Mouse (Mus musculus): ENCODE data around the gene Gbgt1. TPM values are rescaled to one million over a fixed set of nuclear protein-coding genes. Genes with fewer than 3 reads are reported as not detected.
"Not testable (repeated sequence)": the region's sequence is repeated elsewhere in the genome, so short reads cannot be mapped to it uniquely, and the experiment has no call there.

Gbgt1 gene
- polyA plus RNA-seq, 1 experiment: 2.5 TPM

DNA sequence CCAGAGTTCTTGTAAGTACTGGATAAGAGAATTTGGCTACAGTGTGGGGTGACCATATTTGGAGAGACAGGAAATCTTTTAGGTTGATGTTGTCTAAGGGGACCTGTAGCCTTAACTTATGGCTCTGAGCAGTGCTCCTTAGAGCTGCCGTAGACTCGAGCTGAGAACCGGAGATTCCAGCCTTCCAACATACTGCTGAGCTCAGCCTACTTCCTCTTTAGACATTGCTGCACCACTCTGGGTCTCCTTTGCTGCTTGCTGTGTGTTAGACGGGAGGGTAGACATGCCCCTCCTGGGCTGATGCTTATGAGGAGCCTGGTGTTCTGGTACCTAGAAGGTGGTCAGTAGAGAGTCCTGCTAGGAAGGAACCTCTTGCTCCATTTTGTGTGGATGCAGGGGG lies 1.7 kb downstream of the Gbgt1 start:
- no peak overlapping the region for H3K4me3 ChIP-seq (ENCODE audit: control insufficient read depth, insufficient read depth, low read length)
- no peak overlapping the region for H3K27ac ChIP-seq (ENCODE audit: control insufficient read depth, insufficient read depth, low read length)
- H3K36me3 ChIP-seq (ENCODE audit: control insufficient read depth, insufficient read depth, low read length): no peaks in the 10 kb centered on the region
- 44% methylated on average over 4 of the region's 4 CpGs for WGBS
- no peaks in the 10 kb centered on the region for H3K4me1 ChIP-seq (replicated peaks; ENCODE audit: control insufficient read depth, insufficient read depth, low read length)
- TF ChIP-seq POLR2A (IDR thresholded peaks at IDR 0.05; ENCODE audit: control insufficient read depth, extremely low read depth, insufficient read depth, low read length, poor library complexity) (no peak), CTCF (IDR thresholded peaks at IDR 0.05; ENCODE audit: borderline replicate concordance, control insufficient read depth, extremely low read depth, insufficient read depth, low read length, poor library complexity) (no peak)
- no peak for DNase-seq
- no peaks in the 10 kb centered on the region for H3K27me3 ChIP-seq (ENCODE audit: control insufficient read depth, insufficient read depth, low read length)

GRCm38 (mm10) chr2:28502987-28503386 lies 6.3 kb downstream of the Gbgt1 start:
- no peak for DNase-seq
- H3K27ac ChIP-seq (ENCODE audit: control insufficient read depth, insufficient read depth, low read length): no peak overlapping the region
- no peaks in the 10 kb centered on the region for H3K4me1 ChIP-seq (replicated peaks; ENCODE audit: control insufficient read depth, insufficient read depth, low read length)
- no peaks in the 10 kb centered on the region for H3K36me3 ChIP-seq (ENCODE audit: control insufficient read depth, insufficient read depth, low read length)
- 77% methylated on average over 10 of the region's 10 CpGs for WGBS
- no peak overlapping the region for H3K4me3 ChIP-seq (ENCODE audit: control insufficient read depth, insufficient read depth, low read length)
- H3K27me3 ChIP-seq (ENCODE audit: control insufficient read depth, insufficient read depth, low read length): no peaks in the 10 kb centered on the region
- no peak for TF ChIP-seq POLR2A (IDR thresholded peaks at IDR 0.05; ENCODE audit: control insufficient read depth, extremely low read depth, insufficient read depth, low read length, poor library complexity)
- no peak for TF ChIP-seq CTCF (IDR thresholded peaks at IDR 0.05; ENCODE audit: borderline replicate concordance, control insufficient read depth, extremely low read depth, insufficient read depth, low read length, poor library complexity)

DNA sequence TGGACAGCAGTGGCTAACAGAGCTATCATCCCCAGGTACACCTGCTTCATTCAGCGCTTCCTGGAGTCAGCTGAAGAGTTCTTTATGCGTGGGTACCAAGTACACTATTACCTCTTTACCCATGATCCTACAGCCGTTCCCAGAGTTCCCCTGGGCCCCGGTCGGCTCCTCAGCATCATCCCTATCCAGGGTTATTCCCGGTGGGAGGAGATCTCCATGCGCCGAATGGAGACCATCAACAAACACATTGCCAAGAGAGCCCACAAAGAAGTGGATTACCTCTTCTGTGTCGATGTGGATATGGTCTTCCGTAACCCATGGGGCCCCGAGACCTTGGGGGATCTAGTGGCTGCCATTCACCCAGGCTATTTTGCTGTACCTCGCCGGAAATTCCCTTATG lies 8.0 kb downstream of the Gbgt1 start:
- DNase-seq: no peak
- 95% methylated on average over 13 of the region's 13 CpGs for WGBS
- Histone ChIP-seq H3K36me3 (ENCODE audit: control insufficient read depth, insufficient read depth, low read length) (no peaks in the 10 kb centered on the region), H3K4me3 (ENCODE audit: control insufficient read depth, insufficient read depth, low read length) (no peak overlapping the region), H3K27ac (ENCODE audit: control insufficient read depth, insufficient read depth, low read length) (no peak overlapping the region), H3K4me1 (replicated peaks; ENCODE audit: control insufficient read depth, insufficient read depth, low read length) (no peaks in the 10 kb centered on the region), H3K27me3 (ENCODE audit: control insufficient read depth, insufficient read depth, low read length) (no peaks in the 10 kb centered on the region)
- TF ChIP-seq POLR2A (IDR thresholded peaks at IDR 0.05; ENCODE audit: control insufficient read depth, extremely low read depth, insufficient read depth, low read length, poor library complexity): no peak
- no peak for TF ChIP-seq CTCF (IDR thresholded peaks at IDR 0.05; ENCODE audit: borderline replicate concordance, control insufficient read depth, extremely low read depth, insufficient read depth, low read length, poor library complexity)

DNA sequence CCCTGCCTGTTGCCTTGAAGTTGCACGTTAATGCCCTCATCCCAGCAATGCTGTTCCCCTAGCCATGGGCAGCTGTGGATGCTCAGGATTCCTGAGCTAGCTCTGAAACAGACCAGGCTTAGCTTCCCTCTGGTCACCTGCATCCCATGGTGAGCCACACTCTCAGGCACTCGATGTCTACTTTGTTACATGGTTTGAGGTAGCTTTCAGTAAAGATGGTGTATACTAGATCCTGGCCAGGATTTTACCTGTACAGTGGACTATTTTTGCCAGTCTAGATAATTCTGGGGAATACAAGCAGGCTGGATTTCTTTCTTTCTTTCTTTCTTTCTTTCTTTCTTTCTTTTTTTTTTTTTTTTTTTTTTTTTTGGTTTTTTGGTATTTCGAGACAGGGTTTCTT lies 9.1 kb downstream of the Gbgt1 start, which contains the start of gene Gm10134:
Gene Gm10134 (plus strand): TSS at position 301 of the 400 bp plus-strand sequence.
- no peaks in the 10 kb centered on the region for H3K4me1 ChIP-seq (replicated peaks; ENCODE audit: control insufficient read depth, insufficient read depth, low read length)
- H3K4me3 ChIP-seq (ENCODE audit: control insufficient read depth, insufficient read depth, low read length): no peak within 1 kb of the TSS
- no peaks in the 10 kb centered on the region for H3K36me3 ChIP-seq (ENCODE audit: control insufficient read depth, insufficient read depth, low read length)
- DNase-seq: no peak
- no peak for TF ChIP-seq CTCF (IDR thresholded peaks at IDR 0.05; ENCODE audit: borderline replicate concordance, control insufficient read depth, extremely low read depth, insufficient read depth, low read length, poor library complexity)
- TF ChIP-seq POLR2A (IDR thresholded peaks at IDR 0.05; ENCODE audit: control insufficient read depth, extremely low read depth, insufficient read depth, low read length, poor library complexity): no peak
- H3K27ac ChIP-seq (ENCODE audit: control insufficient read depth, insufficient read depth, low read length): no peak within 1 kb of the TSS
- no peaks in the 10 kb centered on the region for H3K27me3 ChIP-seq (ENCODE audit: control insufficient read depth, insufficient read depth, low read length)
- WGBS: 83% methylated on average over 3 of the region's 3 CpGs

GRCm38 (mm10) chr2:28506291-28506690 lies 9.6 kb downstream of the Gbgt1 start:
- Histone ChIP-seq H3K4me3 (ENCODE audit: control insufficient read depth, insufficient read depth, low read length) (no peak overlapping the region), H3K4me1 (replicated peaks; ENCODE audit: control insufficient read depth, insufficient read depth, low read length) (no peaks in the 10 kb centered on the region), H3K36me3 (ENCODE audit: control insufficient read depth, insufficient read depth, low read length) (no peaks in the 10 kb centered on the region), H3K27ac (ENCODE audit: control insufficient read depth, insufficient read depth, low read length) (no peak overlapping the region), H3K27me3 (ENCODE audit: control insufficient read depth, insufficient read depth, low read length) (no peaks in the 10 kb centered on the region)
- no peak for DNase-seq
- TF ChIP-seq CTCF (IDR thresholded peaks at IDR 0.05; ENCODE audit: borderline replicate concordance, control insufficient read depth, extremely low read depth, insufficient read depth, low read length, poor library complexity): no peak
- TF ChIP-seq POLR2A (IDR thresholded peaks at IDR 0.05; ENCODE audit: control insufficient read depth, extremely low read depth, insufficient read depth, low read length, poor library complexity): no peak
- WGBS: 93% methylated on average over 6 of the region's 6 CpGs

- H3K4me1 ChIP-seq (replicated peaks; ENCODE audit: control insufficient read depth, insufficient read depth, low read length): peaks cover 18% of the 10 kb centered on the region
- not testable (repeated sequence) for DNase-seq; H3K4me3 ChIP-seq (ENCODE audit: control insufficient read depth, insufficient read depth, low read length); H3K27me3 ChIP-seq (ENCODE audit: control insufficient read depth, insufficient read depth, low read length); H3K36me3 ChIP-seq (ENCODE audit: control insufficient read depth, insufficient read depth, low read length); H3K27ac ChIP-seq (ENCODE audit: control insufficient read depth, insufficient read depth, low read length)
- WGBS: 57% methylated on average over 5 of the region's 5 CpGs
Measured at GRCm38 (mm10) chr2:28511600-28511999, 14.9 kb downstream of the Gbgt1 start.

DNA sequence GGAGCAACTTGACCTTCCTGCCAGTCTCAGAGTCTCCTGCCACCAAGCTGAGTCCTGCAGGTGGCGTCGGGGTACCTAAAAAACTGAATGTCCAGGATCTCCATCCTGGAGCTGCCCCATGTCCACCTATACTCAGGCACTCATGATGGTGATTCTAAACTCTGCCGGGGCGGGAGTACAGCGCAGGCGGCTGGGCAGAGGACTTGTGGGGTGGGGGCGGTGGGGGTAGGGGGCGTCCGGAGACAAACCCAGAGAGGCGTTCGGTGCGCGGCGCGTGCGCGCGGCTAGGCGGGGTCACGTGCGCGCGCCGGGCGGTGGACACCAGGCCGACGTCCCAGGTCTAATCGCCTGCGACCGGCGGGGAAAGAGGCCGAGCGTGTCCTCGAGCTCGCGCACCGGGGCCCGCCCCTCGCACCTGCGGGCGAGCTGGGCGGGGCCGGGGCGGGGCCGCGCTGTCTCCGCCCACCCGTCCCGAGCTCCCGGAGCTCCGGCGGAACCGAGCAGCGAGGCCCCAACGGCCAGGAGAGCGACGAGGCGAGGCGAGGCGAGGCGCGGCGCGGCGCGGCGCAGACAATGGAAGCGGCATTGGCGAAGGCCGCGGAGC lies 16.2 kb downstream of the Gbgt1 start, which contains the start of gene Ralgds:
Gene Ralgds (plus strand): TSS at position 328 of the 604 bp plus-strand sequence.
- TF ChIP-seq POLR2A (IDR thresholded peaks at IDR 0.05; ENCODE audit: control insufficient read depth, extremely low read depth, insufficient read depth, low read length, poor library complexity) (peak; percentile 60), CTCF (IDR thresholded peaks at IDR 0.05; ENCODE audit: borderline replicate concordance, control insufficient read depth, extremely low read depth, insufficient read depth, low read length, poor library complexity) (0 out of 2 replicates have a peak, but pooled peaks have one; percentile 44)
- no peak within 1 kb of the TSS for H3K27ac ChIP-seq (ENCODE audit: control insufficient read depth, insufficient read depth, low read length)
- H3K4me1 ChIP-seq (replicated peaks; ENCODE audit: control insufficient read depth, insufficient read depth, low read length): peaks cover 25% of the 10 kb centered on the region
- peak within 1 kb of the TSS; percentile 60 for H3K4me3 ChIP-seq (ENCODE audit: control insufficient read depth, insufficient read depth, low read length)
- no peaks in the 10 kb centered on the region; the same call in 1 of the 2 replicates for H3K27me3 ChIP-seq (ENCODE audit: control insufficient read depth, insufficient read depth, low read length)
- H3K36me3 ChIP-seq (ENCODE audit: control insufficient read depth, insufficient read depth, low read length): no peaks in the 10 kb centered on the region
- DNase-seq: peak; percentile 57
- WGBS: under 1% methylated on average over 71 of the region's 71 CpGs

Data from thymus, adult 2 months (tissue).